Mouse (Mus musculus) thymus, adult 2 months (tissue): Measurements from ENCODE around the gene Mag.

Experiments
- CTCF ChIP-seq: fragments of 200-500 bp; IDR thresholded peaks from 2 replicates; pipeline ENCODE4 v1.5.1; 2012; ENCODE audit warnings: mild to moderate bottlenecking, control low read depth, low read length, moderate library complexity, borderline replicate concordance; ENCODE audit not compliant: control insufficient read depth, poor library complexity, insufficient read depth; ENCODE audit errors: extremely low read depth
- POLR2A ChIP-seq: fragments of 200-500 bp; IDR thresholded peaks from 2 replicates; pipeline ENCODE4 v1.6.1; 2012; ENCODE audit warnings: mild to moderate bottlenecking, low read length, control low read depth, moderate library complexity; ENCODE audit not compliant: control insufficient read depth, poor library complexity, insufficient read depth; ENCODE audit errors: extremely low read depth

DNA sequence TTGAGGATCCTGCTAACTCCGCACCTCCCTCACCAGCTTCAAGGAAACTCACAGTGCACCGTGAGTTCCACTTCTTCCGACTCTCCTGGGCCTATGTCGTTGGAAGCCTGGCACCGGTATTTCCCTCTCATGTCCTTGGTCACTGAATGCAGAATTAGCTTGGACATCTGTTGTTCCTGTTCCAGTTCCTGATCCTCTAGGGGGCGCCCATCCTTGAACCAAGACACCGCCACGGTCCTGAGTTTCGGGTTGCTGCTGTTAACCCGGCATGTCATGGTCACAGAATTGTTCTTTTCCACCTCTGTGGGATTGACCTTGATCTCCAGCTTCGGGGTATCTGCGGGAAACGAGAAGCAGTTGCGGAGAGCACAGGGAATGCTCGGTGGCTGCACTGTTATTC is 41.6 kb downstream of the Mag start:
- TF ChIP-seq CTCF (peak; percentile 60; the same call in 1 of the 2 replicates), POLR2A (no peak)
